Mouse (Mus musculus) myocyte (in vitro differentiated cells): ENCODE measurements around the gene Nat9. TPM values are rescaled to one million over a fixed set of nuclear protein-coding genes. Genes with fewer than 3 reads are reported as not detected.

Experiments used
- H3K27me3 ChIP-seq: one replicate; pipeline ENCODE4 v1.6.1; 2011; ENCODE audit not compliant: control insufficient read depth, insufficient read depth, insufficient read length
- H3K36me3 ChIP-seq: one replicate; pipeline ENCODE4 v1.6.1; 2011; ENCODE audit not compliant: control insufficient read depth, insufficient read depth
- H3K4me2 ChIP-seq: one replicate; pipeline ENCODE4 v1.6.1; 2011; ENCODE audit warnings: low read depth, control low read depth
- H3K4me3 ChIP-seq: one replicate; pipeline ENCODE4 v1.5.1; 2011; ENCODE audit warnings: mild to moderate bottlenecking, control low read depth, moderate library complexity
- H3K79me2 ChIP-seq: one replicate; pipeline ENCODE4 v1.6.1; 2011; ENCODE audit not compliant: control insufficient read depth, insufficient read depth
- H3ac ChIP-seq: one replicate; pipeline ENCODE4 v1.6.1; 2011; ENCODE audit not compliant: control insufficient read depth, insufficient read length
- CEBPB ChIP-seq: IDR thresholded peaks from 2 replicates; pipeline ENCODE4 v1.6.1; 2011; ENCODE audit warnings: mild to moderate bottlenecking, moderate library complexity; ENCODE audit not compliant: poor library complexity, insufficient read depth, severe bottlenecking
- E2F4 ChIP-seq: IDR thresholded peaks from one replicate; pipeline ENCODE4 v1.6.1; 2011; ENCODE audit warnings: mild to moderate bottlenecking, control low read depth, moderate library complexity; ENCODE audit not compliant: insufficient read depth
- MAX ChIP-seq: IDR thresholded peaks from one replicate; pipeline ENCODE4 v1.6.1; 2011; ENCODE audit warnings: low read depth, mild to moderate bottlenecking, control low read depth
- MYOD1 ChIP-seq, 3 experiments: IDR thresholded peaks; one replicate each; pipeline ENCODE4 v1.6.1; 2011; ENCODE audit warnings: control low read depth in 2 of 3, low read depth in 2 of 3, mild to moderate bottlenecking in 2 of 3, moderate library complexity in 1 of 3; ENCODE audit not compliant: insufficient read length in 2 of 3, control insufficient read depth in 1 of 3
- MYOG ChIP-seq, 3 experiments: IDR thresholded peaks; one replicate each; pipeline ENCODE4 v1.6.1; 2011; ENCODE audit warnings: control low read depth in 2 of 3, low read depth in 2 of 3, mild to moderate bottlenecking in 2 of 3; ENCODE audit not compliant: insufficient read length in 2 of 3, control insufficient read depth in 1 of 3, insufficient read depth in 1 of 3
- POLR2A ChIP-seq: IDR thresholded peaks from one replicate; pipeline ENCODE4 v1.6.1; 2011; ENCODE audit warnings: low read depth, mild to moderate bottlenecking, control low read depth, moderate library complexity; ENCODE audit not compliant: insufficient read length
- POLR2AphosphoS2 ChIP-seq: IDR thresholded peaks from one replicate; pipeline ENCODE4 v1.6.1; 2011; ENCODE audit warnings: low read depth, control low read depth; ENCODE audit not compliant: insufficient read length
- REST ChIP-seq: IDR thresholded peaks from one replicate; pipeline ENCODE4 v1.6.1; 2011; ENCODE audit warnings: mild to moderate bottlenecking, control low read depth, moderate library complexity; ENCODE audit not compliant: insufficient read depth, insufficient read length
- SRF ChIP-seq: IDR thresholded peaks from one replicate; pipeline ENCODE4 v1.6.1; 2011; ENCODE audit warnings: low read depth; ENCODE audit not compliant: control insufficient read depth, insufficient read length
- TCF12 ChIP-seq: IDR thresholded peaks from one replicate; pipeline ENCODE4 v1.6.1; 2011; ENCODE audit warnings: mild to moderate bottlenecking, control low read depth; ENCODE audit not compliant: poor library complexity, insufficient read depth, severe bottlenecking
- TCF3 ChIP-seq: IDR thresholded peaks from one replicate; pipeline ENCODE4 v1.6.1; 2011; ENCODE audit warnings: low read depth, control low read depth; ENCODE audit not compliant: insufficient read length
- USF1 ChIP-seq: IDR thresholded peaks from one replicate; pipeline ENCODE4 v1.6.1; 2011; ENCODE audit warnings: low read depth, mild to moderate bottlenecking, control low read depth, moderate library complexity
- polyA plus RNA-seq: library from polyadenylated mRNA; unstranded; fragments of >200 nt; fragmentation: generic; extraction: Trizol; gene quantifications from one replicate; pipeline ENCODE4 v1.2.1, GENCODE M21; 2012; ENCODE audit warnings: missing spikeins

The Nat9 gene
- polyA plus RNA-seq, 1 experiment = 22.6 TPM

DNA sequence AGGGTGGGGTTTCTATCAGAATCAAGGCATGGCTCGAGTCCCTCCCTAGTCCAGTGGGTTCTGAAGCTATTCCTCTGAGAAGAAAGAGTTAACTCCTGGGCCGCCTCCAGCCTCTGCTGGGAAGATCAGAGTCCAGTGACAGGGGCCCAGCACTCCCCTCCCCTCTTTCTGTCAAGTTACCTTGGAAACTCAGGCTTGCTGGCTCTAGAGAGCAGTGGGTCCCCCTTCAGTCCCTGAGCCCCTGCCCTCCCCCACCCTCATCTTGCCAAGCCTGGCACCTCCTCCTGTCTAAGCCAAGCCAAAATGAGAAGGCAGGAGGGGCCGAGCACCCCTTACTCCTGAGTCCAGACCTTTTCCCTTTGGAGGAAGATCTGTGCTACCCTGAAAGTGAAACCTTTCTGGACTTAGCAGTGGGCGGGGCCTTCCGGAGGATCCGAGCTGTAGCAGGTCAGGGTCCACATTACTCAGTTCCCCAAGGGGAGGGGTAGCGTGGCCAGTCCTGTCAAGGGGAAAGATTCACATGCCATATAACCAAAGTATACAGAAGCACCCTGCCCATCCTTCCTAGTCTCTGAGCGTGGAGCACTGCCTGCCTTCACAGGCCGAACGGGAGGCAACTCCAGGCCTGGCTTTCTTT lies 10.0 kb downstream of the Nat9 start:
- no peak overlapping the region for H3K4me2 ChIP-seq

GRCm38 (mm10) chr11:115176399-115177190 lies 11.1 kb downstream of the Nat9 start:
- Histone ChIP-seq H3K79me2 (no peaks in the 10 kb centered on the region), H3K36me3 (no peaks in the 10 kb centered on the region), H3K27me3 (no peaks in the 10 kb centered on the region), H3K4me2 (no peak overlapping the region), H3K4me3 (no peak overlapping the region), H3ac (no peak overlapping the region)
- TF ChIP-seq POLR2AphosphoS2 = no peak
- TF ChIP-seq SRF = no peak
- TF ChIP-seq POLR2A = no peak
- TF ChIP-seq E2F4 = no peak
- TF ChIP-seq TCF12 = no peak
- TF ChIP-seq TCF3 = no peak
- no peak for TF ChIP-seq MAX
- no peak for TF ChIP-seq USF1
- TF ChIP-seq MYOD1 (IDR thresholded peaks at IDR 0.05; ENCODE audit: control insufficient read depth in 1 of 3, insufficient read length in 2 of 3, low read depth in 2 of 3) = no peak
- TF ChIP-seq CEBPB = no peak
- TF ChIP-seq MYOG (IDR thresholded peaks at IDR 0.05; ENCODE audit: control insufficient read depth in 1 of 3, insufficient read depth in 1 of 3, insufficient read length in 2 of 3, low read depth in 2 of 3) = no peak
- no peak for TF ChIP-seq REST

More for the DNA sequence above, 10.0 kb downstream of the Nat9 start:
- Histone ChIP-seq H3K27me3 (no peaks in the 10 kb centered on the region), H3K36me3 (no peaks in the 10 kb centered on the region), H3K79me2 (no peaks in the 10 kb centered on the region), H3K4me3 (no peak overlapping the region), H3ac (no peak overlapping the region)
- no peak for TF ChIP-seq MYOG (IDR thresholded peaks at IDR 0.05; ENCODE audit: control insufficient read depth in 1 of 3, insufficient read depth in 1 of 3, insufficient read length in 2 of 3, low read depth in 2 of 3)
- no peak for TF ChIP-seq CEBPB
- no peak for TF ChIP-seq REST
- no peak for TF ChIP-seq E2F4
- no peak for TF ChIP-seq TCF3
- TF ChIP-seq SRF = no peak

DNA sequence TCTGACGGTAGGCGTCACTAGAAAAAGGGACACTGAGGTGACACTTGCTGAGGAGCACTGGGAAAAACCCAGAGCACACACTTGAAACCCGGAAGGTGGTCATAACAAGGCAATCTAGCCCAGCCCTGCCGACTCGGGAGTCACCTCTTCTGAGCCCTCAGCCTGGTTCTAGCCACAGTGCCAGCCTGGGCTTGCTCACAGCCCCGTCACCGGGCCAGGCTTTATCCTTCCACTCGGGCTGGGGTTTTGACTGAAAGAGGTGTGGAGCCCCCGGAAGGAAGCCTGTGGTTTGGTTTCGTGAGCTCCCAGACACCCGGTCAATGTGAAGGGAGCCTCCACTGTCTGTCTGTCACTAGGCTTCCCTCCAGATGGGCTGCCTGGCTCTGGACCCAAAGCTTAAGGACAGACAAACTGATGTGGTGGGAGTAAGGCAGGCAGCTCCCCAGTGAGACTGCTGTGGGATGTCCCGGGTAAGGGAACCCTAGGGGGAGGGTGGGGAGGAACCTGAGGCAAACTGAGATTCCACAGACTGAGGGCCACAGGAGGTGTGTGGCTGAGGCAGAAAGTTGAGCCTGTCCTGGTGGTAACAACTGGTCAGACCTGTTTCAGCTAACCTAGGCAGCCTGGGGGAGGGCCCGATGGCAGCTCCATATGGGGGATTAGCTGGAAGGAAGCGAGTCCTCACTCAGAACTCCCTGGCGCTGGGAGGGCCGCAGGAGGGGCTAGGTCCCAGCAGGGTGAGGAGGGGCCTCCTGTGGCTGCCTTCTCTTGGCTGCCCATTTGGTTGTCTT lies 13.9 kb downstream of the Nat9 start:
- no peak for TF ChIP-seq MYOD1 (IDR thresholded peaks at IDR 0.05; ENCODE audit: control insufficient read depth in 1 of 3, insufficient read length in 2 of 3, low read depth in 2 of 3)
- TF ChIP-seq MYOG (IDR thresholded peaks at IDR 0.05; ENCODE audit: control insufficient read depth in 1 of 3, insufficient read depth in 1 of 3, insufficient read length in 2 of 3, low read depth in 2 of 3) = no peak
- no peak for TF ChIP-seq SRF
- TF ChIP-seq TCF12 = no peak
- no peak for TF ChIP-seq E2F4
- TF ChIP-seq TCF3 = no peak
- TF ChIP-seq POLR2A = no peak
- no peak for TF ChIP-seq MAX
- TF ChIP-seq CEBPB = no peak
- no peak for TF ChIP-seq USF1
- TF ChIP-seq POLR2AphosphoS2 = no peak
- no peak for TF ChIP-seq REST
- H3K79me2 ChIP-seq = no peaks in the 10 kb centered on the region
- no peak overlapping the region for H3ac ChIP-seq
- H3K36me3 ChIP-seq = no peaks in the 10 kb centered on the region
- H3K4me2 ChIP-seq = no peak overlapping the region
- H3K4me3 ChIP-seq = no peak overlapping the region
- H3K27me3 ChIP-seq = no peaks in the 10 kb centered on the region

- H3K4me2 ChIP-seq = peak overlapping the region; percentile 8
Observed at GRCm38 (mm10) chr11:115172825-115173287, 14.8 kb downstream of the Nat9 start.

More at GRCm38 (mm10) chr11:115172825-115173287, 14.8 kb downstream of the Nat9 start:
- Histone ChIP-seq H3K27me3 (no peaks in the 10 kb centered on the region), H3K4me3 (no peak overlapping the region), H3K79me2 (no peaks in the 10 kb centered on the region), H3K36me3 (no peaks in the 10 kb centered on the region), H3ac (no peak overlapping the region)
- TF ChIP-seq MYOG (IDR thresholded peaks at IDR 0.05; ENCODE audit: control insufficient read depth in 1 of 3, insufficient read depth in 1 of 3, insufficient read length in 2 of 3, low read depth in 2 of 3) (no peak), TCF12 (no peak), REST (no peak), SRF (no peak), USF1 (no peak), POLR2AphosphoS2 (no peak), TCF3 (no peak), E2F4 (no peak)
